Mouse (Mus musculus): ENCODE measurements at regions not wholly inside any gene's neighbourhood (a gene's known extent, or its start where the extent isn't known, plus 50 kb on each side); places are given as distances from the start of the nearest gene placed in this dataset.

DNA sequence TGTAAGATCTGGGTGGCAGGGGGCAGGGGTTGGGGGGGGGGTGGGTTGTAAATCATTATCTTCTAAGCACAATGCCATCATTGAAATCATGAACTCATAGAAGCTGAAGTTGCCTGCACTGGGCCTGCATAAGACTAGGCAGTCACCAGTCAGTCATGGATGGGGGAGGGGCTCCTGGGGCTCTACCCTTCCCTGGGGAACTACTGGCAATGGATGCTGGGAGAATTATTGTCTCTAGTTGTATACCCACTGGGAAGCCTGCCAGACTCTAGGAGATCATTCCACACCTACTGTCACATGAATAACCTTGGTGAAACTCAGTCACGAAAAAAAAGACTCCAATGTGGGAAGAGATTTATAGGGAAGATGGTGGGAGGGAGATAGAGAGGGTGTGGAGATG lies 186.4 kb downstream of the Gm19935 start:
- no peak for TF ChIP-seq GATA1 (IDR thresholded peaks at IDR 0.05; ENCODE audit: low read depth, low read length)
- TF ChIP-seq CTCF (IDR thresholded peaks at IDR 0.05 in 2 of 3, conservative IDR thresholded peaks at IDR 0.05 in 1 of 3; ENCODE audit: control insufficient read depth in 1 of 3, insufficient read depth in 1 of 3, low read depth in 2 of 3, low read length in 3 of 3, poor library complexity in 1 of 3, severe bottlenecking in 1 of 3) = no peak
- TF ChIP-seq EP300 (IDR thresholded peaks at IDR 0.05; ENCODE audit: low read depth in 1 of 2, low read length in 2 of 2) = no peak
- TF ChIP-seq UBTF (IDR thresholded peaks at IDR 0.05; ENCODE audit: borderline replicate concordance, insufficient read depth, low read depth, low read length) = no peak
- no peak for TF ChIP-seq POLR2A (IDR thresholded peaks at IDR 0.05; ENCODE audit: control insufficient read depth in 1 of 2, insufficient read depth in 1 of 2, low read depth in 1 of 2, low read length in 2 of 2, poor library complexity in 1 of 2)
- no peak for TF ChIP-seq USF1 (IDR thresholded peaks at IDR 0.05; ENCODE audit: low read depth, low read length)
- no peak for TF ChIP-seq NRF1 (IDR thresholded peaks at IDR 0.05; ENCODE audit: insufficient read depth, low read depth, low read length, poor library complexity, severe bottlenecking)
- no peak for TF ChIP-seq POLR2AphosphoS2 (IDR thresholded peaks at IDR 0.05; ENCODE audit: low read length)
